Mouse (Mus musculus): ENCODE data around the gene Mpz. TPM values are rescaled to one million over a fixed set of nuclear protein-coding genes. Genes with fewer than 3 reads are reported as not detected.
"Not testable (repeated sequence)": the region's sequence is repeated elsewhere in the genome, so short reads cannot be mapped to it uniquely, and the experiment has no call there.

The Mpz gene
- polyA plus RNA-seq, 1 experiment from 2014 or later, result 1.5 TPM

DNA sequence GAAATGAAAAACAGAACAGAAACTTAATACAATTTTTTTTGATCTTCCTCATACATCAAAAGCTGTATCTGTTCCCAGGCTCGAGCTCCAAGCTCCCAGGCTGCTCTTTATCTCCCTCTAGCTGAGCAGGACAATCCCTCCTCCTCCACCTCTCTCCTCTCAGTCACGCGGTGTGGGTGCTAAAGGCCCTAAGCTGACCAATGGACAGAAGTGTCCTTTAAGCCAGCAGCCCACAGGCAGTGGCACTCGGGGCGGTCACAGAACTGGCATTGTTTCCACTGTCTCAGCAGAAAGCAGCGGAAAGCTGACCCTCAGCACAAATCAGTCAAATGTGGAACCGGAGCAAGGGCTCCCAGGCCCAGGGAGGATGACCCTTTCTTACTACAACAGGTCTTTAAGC, 21.3 kb upstream of the Mpz start:
- Histone ChIP-seq H3K4me2 (no peak overlapping the region), H3K4me3 (replicated peaks) (no peak overlapping the region), H3K9ac (replicated peaks) (no peak overlapping the region), H3K36me3 (peaks cover 66% of the 10 kb centered on the region), H3K27ac (no peak overlapping the region), H3K4me1 (replicated peaks) (no peaks in the 10 kb centered on the region), H3K27me3 (no peaks in the 10 kb centered on the region), H3K9me3 (no peaks in the 10 kb centered on the region)
- no peak for ATAC-seq (ENCODE audit: insufficient number of reproducible peaks, insufficient read depth, low FRiP score, low TSS enrichment, low read depth)
- WGBS, result 75% methylated on average over 7 of the region's 7 CpGs

DNA sequence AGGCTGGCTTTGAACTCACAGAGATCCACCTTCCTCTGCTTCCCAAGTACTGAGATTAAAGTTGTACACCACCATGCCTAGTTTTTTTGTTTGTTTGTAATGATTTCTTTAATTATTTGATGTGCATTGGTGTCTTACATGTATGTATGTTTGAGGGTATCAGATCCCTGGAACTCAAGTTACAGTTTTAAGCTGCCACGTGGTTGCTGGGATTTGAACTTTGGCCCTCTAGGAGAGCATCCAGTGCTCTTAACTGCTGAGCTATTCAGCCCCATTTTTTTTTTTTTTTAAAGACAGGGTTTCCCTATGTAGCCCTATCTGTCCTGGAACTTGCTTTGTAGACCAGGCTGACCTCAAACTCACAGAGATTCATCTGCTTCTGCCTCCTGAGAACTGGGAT, 19.5 kb upstream of the Mpz start:
- 96% methylated on average over 1 of the region's 1 CpGs for WGBS

DNA sequence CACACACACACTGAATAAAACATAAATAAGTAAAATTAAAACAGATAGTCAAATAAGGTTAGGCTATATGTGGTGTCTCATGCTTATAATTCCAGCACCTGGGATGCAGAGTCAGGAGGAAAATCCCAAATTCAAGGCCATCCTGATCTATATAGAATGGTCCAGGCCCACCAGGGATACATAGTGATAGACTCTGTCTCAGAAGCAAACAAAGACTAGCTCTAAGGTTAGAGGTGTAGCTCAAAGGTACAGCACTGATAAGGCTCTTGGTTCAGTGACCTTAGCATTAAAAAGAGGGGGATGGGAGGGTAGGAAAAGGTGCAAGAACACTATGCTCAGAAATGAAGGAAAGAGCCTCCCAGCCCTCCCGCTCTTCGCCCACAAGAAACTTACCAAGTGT, 14.9 kb upstream of the Mpz start:
- H3K4me1 ChIP-seq (replicated peaks), result no peaks in the 10 kb centered on the region
- H3K36me3 ChIP-seq, result peaks cover 88% of the 10 kb centered on the region
- no peaks in the 10 kb centered on the region for H3K9me3 ChIP-seq
- no peak for ATAC-seq (ENCODE audit: insufficient number of reproducible peaks, insufficient read depth, low FRiP score, low TSS enrichment, low read depth)
- H3K4me2 ChIP-seq, result no peak overlapping the region
- no peaks in the 10 kb centered on the region for H3K27me3 ChIP-seq
- WGBS, result 97% methylated on average over 2 of the region's 2 CpGs
- no peak overlapping the region for H3K27ac ChIP-seq
- H3K4me3 ChIP-seq (replicated peaks), result no peak overlapping the region
- H3K9ac ChIP-seq (replicated peaks), result no peak overlapping the region

More for the DNA sequence above, 19.5 kb upstream of the Mpz start:
- H3K4me1 ChIP-seq (replicated peaks), result no peaks in the 10 kb centered on the region
- no peak overlapping the region for H3K27ac ChIP-seq
- no peak for ATAC-seq (ENCODE audit: insufficient number of reproducible peaks, insufficient read depth, low FRiP score, low TSS enrichment, low read depth)
- no peak overlapping the region for H3K4me2 ChIP-seq
- peaks cover 84% of the 10 kb centered on the region for H3K36me3 ChIP-seq
- no peak overlapping the region for H3K9ac ChIP-seq (replicated peaks)
- H3K27me3 ChIP-seq, result no peaks in the 10 kb centered on the region
- H3K9me3 ChIP-seq, result no peaks in the 10 kb centered on the region
- H3K4me3 ChIP-seq (replicated peaks), result no peak overlapping the region

DNA sequence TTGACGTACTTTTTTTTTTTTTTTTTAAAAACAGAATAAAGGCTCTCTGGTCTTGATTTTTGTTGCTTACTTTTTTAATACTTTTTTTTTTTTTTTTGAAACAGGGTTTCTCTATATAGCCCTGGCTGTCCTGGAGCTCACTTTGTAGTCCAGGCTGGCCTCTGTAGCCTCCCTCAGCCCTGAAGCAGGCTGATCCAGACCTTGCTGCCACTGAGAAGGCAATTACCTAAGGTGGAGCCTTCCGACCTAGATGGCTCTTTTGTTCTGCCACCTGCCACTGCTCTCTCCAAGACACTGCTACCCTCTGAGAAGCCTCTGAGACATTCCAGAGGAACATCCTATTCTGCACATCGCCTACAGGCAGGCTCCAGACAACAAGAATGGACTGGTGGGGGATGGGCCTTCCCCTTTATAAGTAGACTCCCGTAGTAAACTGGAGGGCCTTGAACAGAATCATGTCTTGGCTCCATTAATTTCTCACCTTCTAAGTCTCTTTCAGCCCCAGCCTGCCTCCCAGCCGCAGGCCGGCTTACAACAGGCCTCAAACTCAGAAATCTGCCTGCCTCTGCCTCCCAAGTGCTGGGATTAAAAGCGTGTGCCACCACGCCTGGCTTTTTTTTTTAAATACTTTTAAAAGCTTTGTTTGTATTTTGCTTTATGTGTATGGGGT, 12.9 kb upstream of the Mpz start:
- not testable (repeated sequence) for H3K27me3 ChIP-seq; H3K4me2 ChIP-seq; H3K27ac ChIP-seq; H3K9me3 ChIP-seq; H3K4me1 ChIP-seq (replicated peaks); H3K4me3 ChIP-seq (replicated peaks); ATAC-seq (ENCODE audit: insufficient number of reproducible peaks, insufficient read depth, low FRiP score, low TSS enrichment, low read depth); H3K9ac ChIP-seq (replicated peaks)
- peaks cover 90% of the 10 kb centered on the region for H3K36me3 ChIP-seq
- WGBS, result 88% methylated on average over 8 of the region's 8 CpGs

DNA sequence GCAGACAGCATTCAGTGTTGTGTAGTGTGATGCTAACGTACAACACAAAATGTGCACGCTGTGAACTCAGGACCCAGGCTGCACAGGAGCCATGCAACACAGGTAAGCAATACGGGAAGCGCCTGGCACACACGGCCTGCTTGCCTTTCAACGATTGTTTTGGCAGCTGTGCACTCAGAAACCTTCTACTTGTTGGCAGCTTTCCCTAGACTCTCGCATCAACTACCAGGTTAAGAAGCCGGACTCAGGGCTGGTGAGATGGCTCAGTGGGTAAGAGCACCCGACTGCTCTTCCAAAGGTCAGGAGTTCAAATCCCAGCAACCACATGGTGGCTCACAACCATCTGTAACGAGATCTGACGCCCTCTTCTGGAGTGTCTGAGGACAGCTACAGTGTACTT, 7.5 kb upstream of the Mpz start:
- not testable (repeated sequence) for ATAC-seq (ENCODE audit: insufficient number of reproducible peaks, insufficient read depth, low FRiP score, low TSS enrichment, low read depth); H3K27ac ChIP-seq; H3K4me1 ChIP-seq (replicated peaks); H3K9me3 ChIP-seq; H3K27me3 ChIP-seq; H3K9ac ChIP-seq (replicated peaks); H3K4me2 ChIP-seq; H3K4me3 ChIP-seq (replicated peaks)
- peaks cover 71% of the 10 kb centered on the region for H3K36me3 ChIP-seq
- WGBS, result 82% methylated on average over 10 of the region's 11 CpGs

DNA sequence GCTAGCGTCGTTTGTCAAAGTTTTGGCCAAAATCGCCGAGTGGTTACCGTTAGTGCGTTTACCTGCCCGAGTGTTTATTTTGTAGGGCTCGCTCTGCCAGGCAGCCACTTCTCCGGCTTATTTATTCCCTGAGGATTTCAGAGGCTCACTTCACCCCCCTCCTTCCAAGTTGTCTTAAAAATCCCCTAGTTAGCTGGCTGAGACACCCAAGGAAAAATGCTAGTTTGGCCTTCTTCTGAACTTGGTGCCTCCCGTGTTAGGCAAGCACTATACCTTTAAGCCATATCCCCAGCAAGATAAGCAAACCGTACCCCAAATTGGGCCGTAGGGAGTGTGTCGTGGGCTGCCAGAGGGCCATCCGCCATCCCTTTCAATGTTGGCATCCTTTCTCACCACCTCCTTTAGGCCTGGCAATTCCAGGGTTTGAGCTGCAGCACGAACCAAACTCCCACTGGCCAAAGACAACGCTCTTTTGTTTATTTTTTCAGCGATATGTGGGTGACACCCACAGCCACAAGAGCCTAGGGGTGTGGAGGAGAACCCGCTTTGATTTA, 404 bp downstream of the Mpz start:
- Histone ChIP-seq H3K27ac (peak overlapping the region; percentile 85), H3K27me3 (peaks cover 10% of the 10 kb centered on the region), H3K9ac (replicated peaks) (peak overlapping the region; percentile 70), H3K36me3 (peaks cover 3% of the 10 kb centered on the region), H3K9me3 (no peaks in the 10 kb centered on the region), H3K4me3 (replicated peaks) (peak overlapping the region; percentile 79), H3K4me1 (replicated peaks) (peaks cover 11% of the 10 kb centered on the region), H3K4me2 (peak overlapping the region; percentile 66)
- 0 out of 2 replicates have a peak, but pooled peaks have one; percentile 17 for ATAC-seq (ENCODE audit: insufficient number of reproducible peaks, insufficient read depth, low FRiP score, low TSS enrichment, low read depth)
- WGBS, result 4% methylated on average over 18 of the region's 18 CpGs

DNA sequence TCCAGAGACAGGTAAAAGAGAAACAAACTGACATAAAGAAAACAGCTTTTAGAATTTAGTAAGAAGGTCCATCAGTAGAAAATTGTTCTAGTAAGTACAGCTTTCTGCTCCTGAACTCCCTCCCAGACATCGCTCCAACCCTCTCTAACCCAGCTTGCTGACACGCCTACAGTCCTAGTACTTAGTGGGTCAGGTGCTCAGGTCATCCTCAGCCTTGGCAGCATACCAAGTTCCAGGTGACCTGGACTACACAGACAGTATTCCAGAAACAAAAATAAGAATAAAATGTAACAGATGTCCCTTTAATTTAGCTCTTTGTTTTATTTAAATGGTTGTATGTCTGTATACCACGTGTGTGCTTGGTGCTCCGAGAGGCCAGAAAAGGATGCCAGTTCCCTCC, 1.5 kb downstream of the Mpz start:
- H3K27ac ChIP-seq, result no peak overlapping the region
- H3K4me3 ChIP-seq (replicated peaks), result no peak overlapping the region
- H3K4me1 ChIP-seq (replicated peaks), result peaks cover 11% of the 10 kb centered on the region
- 84% methylated on average over 4 of the region's 4 CpGs for WGBS
- H3K27me3 ChIP-seq, result peaks cover 20% of the 10 kb centered on the region
- ATAC-seq (ENCODE audit: insufficient number of reproducible peaks, insufficient read depth, low FRiP score, low TSS enrichment, low read depth), result no peak
- no peaks in the 10 kb centered on the region for H3K9me3 ChIP-seq
- no peak overlapping the region for H3K4me2 ChIP-seq
- H3K9ac ChIP-seq (replicated peaks), result no peak overlapping the region
- no peaks in the 10 kb centered on the region for H3K36me3 ChIP-seq

DNA sequence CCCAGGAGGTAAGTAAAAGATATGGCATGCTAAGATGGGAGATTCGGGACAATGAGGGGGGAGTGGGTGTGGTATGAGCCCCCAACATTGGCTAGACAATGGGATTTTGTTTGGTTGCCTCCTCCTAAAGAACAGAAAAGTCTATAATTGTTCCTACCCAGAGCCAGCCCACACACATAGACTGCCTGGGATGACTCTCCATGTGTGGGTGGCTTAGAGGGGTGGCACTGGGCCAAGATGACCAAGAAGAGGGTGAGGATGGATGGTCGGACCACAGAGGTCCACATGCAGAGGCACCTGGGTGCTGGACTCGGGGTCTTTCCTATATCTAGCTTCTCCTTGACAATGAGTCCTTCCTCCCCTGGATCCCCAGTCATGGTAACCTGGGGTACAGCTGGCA, 6.1 kb downstream of the Mpz start:
- H3K27me3 ChIP-seq, result peaks cover 54% of the 10 kb centered on the region
- H3K4me2 ChIP-seq, result no peak overlapping the region
- 64% methylated on average over 3 of the region's 3 CpGs for WGBS

DNA sequence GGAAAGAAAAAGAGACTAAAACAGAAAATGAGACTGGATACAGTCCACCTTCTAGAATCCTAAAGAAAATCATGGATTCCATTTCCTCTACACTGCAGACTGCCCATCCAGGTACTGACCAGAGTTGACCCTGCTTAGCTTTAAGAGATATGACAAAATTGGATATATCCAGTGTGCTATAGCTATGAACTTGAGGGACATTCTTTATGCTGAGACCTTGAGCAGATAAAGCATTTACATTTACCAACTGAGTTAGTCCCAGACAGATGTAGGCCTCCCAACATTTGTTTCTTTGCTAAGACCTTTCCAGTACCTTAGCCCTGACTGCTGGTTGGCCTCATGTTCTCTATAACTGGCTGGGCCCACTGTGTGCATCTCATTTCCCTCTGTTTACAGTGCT, 7.5 kb downstream of the Mpz start:
- no peak overlapping the region for H3K4me3 ChIP-seq (replicated peaks)
- peaks cover 55% of the 10 kb centered on the region for H3K27me3 ChIP-seq
- H3K27ac ChIP-seq, result no peak overlapping the region
- H3K36me3 ChIP-seq, result no peaks in the 10 kb centered on the region
- ATAC-seq (ENCODE audit: insufficient number of reproducible peaks, insufficient read depth, low FRiP score, low TSS enrichment, low read depth), result no peak
- no peak overlapping the region for H3K9ac ChIP-seq (replicated peaks)
- H3K4me2 ChIP-seq, result no peak overlapping the region
- H3K9me3 ChIP-seq, result no peaks in the 10 kb centered on the region
- H3K4me1 ChIP-seq (replicated peaks), result peaks cover 8% of the 10 kb centered on the region

More for the DNA sequence above, 6.1 kb downstream of the Mpz start:
- Histone ChIP-seq H3K27ac (no peak overlapping the region), H3K9me3 (no peaks in the 10 kb centered on the region), H3K4me1 (replicated peaks) (peaks cover 8% of the 10 kb centered on the region), H3K4me3 (replicated peaks) (no peak overlapping the region), H3K9ac (replicated peaks) (no peak overlapping the region), H3K36me3 (no peaks in the 10 kb centered on the region)
- ATAC-seq (ENCODE audit: insufficient number of reproducible peaks, insufficient read depth, low FRiP score, low TSS enrichment, low read depth), result no peak

DNA sequence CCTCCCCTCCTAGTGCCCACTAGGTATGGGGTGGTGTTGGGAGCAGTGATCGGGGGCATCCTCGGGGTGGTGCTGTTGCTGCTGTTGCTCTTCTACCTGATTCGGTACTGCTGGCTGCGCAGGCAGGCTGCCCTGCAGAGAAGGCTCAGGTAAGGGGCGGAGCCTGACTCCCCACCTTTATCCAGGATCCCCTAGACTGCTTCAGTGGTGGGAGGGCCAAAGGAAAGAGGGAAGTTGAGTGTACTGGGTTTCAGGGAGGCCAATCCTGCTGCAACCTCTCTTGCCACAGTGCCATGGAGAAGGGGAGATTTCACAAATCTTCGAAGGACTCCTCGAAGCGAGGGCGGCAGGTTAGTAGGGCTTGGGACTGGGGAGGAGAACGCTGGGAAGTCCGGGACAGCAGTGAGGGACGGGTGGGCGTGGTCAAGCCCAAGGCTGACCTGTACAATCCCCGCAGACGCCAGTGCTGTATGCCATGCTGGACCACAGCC, 9.0 kb downstream of the Mpz start:
- Histone ChIP-seq H3K9me3 (no peaks in the 10 kb centered on the region), H3K4me3 (replicated peaks) (peak overlapping the region; percentile 32), H3K4me2 (peak overlapping the region; percentile 58), H3K9ac (replicated peaks) (peak overlapping the region; percentile 42; the same call in 1 of the 2 replicates), H3K4me1 (replicated peaks) (peaks cover 8% of the 10 kb centered on the region), H3K27ac (no peak overlapping the region), H3K36me3 (no peaks in the 10 kb centered on the region), H3K27me3 (peaks cover 55% of the 10 kb centered on the region)
- 3% methylated on average over 15 of the region's 15 CpGs for WGBS
- no peak for ATAC-seq (ENCODE audit: insufficient number of reproducible peaks, insufficient read depth, low FRiP score, low TSS enrichment, low read depth)

DNA sequence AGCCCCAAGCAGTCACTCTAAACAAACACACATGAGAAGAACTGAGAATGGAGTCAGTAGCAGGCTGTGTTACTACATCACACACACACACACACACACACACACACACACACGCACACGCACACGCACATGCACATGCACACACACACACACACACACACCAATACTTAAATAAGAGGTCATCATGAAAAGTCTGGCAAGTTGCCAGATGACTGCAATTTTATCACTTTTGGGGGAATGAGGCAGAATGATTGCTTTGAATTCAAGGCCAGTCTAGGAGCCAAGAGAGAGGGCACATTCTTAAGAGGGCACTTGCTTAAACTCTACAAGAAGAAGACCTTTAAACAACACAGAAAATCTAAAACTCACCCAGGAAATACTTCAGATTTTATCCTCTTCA, 12.0 kb downstream of the Mpz start:
- ATAC-seq (ENCODE audit: insufficient number of reproducible peaks, insufficient read depth, low FRiP score, low TSS enrichment, low read depth), result no peak
- Histone ChIP-seq H3K9me3 (no peaks in the 10 kb centered on the region), H3K9ac (replicated peaks) (no peak overlapping the region), H3K36me3 (no peaks in the 10 kb centered on the region), H3K4me2 (no peak overlapping the region), H3K4me1 (replicated peaks) (peaks cover 8% of the 10 kb centered on the region), H3K27me3 (peaks cover 35% of the 10 kb centered on the region), H3K27ac (no peak overlapping the region), H3K4me3 (replicated peaks) (no peak overlapping the region)
- 94% methylated on average over 3 of the region's 3 CpGs for WGBS

DNA sequence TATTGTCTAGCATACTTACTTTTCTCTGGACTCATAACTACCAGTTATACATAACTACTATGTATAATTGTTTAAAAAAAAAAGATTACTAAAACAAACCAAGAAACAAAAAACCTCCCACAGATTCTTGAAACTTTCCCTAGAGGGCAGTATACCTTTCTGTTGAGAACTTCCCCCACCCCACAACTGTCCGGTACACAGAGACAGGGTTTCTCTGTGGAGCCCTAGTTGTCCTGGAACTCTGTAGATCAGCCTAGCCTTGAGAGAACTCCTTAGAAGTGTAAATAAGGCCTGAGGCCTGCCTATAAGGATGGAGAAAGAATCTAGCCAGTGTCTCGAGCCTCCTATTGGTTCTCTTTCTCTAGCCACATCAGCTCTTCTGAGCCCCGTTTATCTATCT, 13.7 kb downstream of the Mpz start:
- Histone ChIP-seq H3K36me3 (no peaks in the 10 kb centered on the region), H3K4me1 (replicated peaks) (peaks cover 8% of the 10 kb centered on the region), H3K27me3 (peaks cover 23% of the 10 kb centered on the region), H3K9ac (replicated peaks) (no peak overlapping the region), H3K9me3 (no peaks in the 10 kb centered on the region), H3K4me3 (replicated peaks) (no peak overlapping the region), H3K4me2 (no peak overlapping the region), H3K27ac (no peak overlapping the region)
- no peak for ATAC-seq (ENCODE audit: insufficient number of reproducible peaks, insufficient read depth, low FRiP score, low TSS enrichment, low read depth)
- WGBS, result 45% methylated on average over 3 of the region's 3 CpGs
